Mouse (Mus musculus): ENCODE results near the gene Cenpf.

DNA sequence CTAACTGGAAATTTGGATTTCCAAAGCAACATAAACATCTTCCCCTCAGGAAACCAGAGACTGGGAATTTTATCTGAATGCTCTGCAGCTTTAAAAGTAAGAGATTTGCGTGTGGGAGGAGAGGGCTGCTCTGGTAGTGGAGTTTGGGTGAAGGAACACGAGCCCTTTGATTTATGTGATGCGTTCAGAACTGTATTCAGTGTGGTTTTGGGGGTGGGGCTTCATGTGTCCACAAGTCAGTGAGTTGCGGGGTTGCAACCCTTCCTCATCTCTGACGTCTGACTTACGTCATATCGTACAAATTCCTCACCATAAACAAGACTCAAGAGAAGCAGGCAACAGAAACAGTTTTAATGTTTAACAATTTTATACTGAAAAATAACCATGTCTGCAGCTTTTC is 74.8 kb downstream of the Cenpf start:
- TF ChIP-seq CTCF (IDR thresholded peaks at IDR 0.05; ENCODE audit: low read depth) (no peak), EP300 (IDR thresholded peaks at IDR 0.05; ENCODE audit: low read depth) (no peak)

Data from liver, embryonic 14.5 days (tissue).